Mouse (Mus musculus) CH12.LX (cell line): Measurements from ENCODE around the gene E4f1. TPM values are rescaled to one million over a fixed set of nuclear protein-coding genes. Genes with fewer than 3 reads are reported as not detected.

Experiments
- DNase-seq: peaks from one replicate; pipeline ENCODE4 v3.0.0-alpha.2; 2013; ENCODE audit errors: extremely low read depth
- H3K27ac ChIP-seq: 2 replicates; pipeline ENCODE4 v1.5.1; 2012; ENCODE audit warnings: low read depth, mild to moderate bottlenecking, control low read depth, moderate library complexity; ENCODE audit not compliant: insufficient read depth
- H3K27me3 ChIP-seq: replicated peaks from 2 replicates; pipeline ENCODE3; 2012; ENCODE audit warnings: inconsistent platforms
- H3K36me3 ChIP-seq, 2 experiments: replicated peaks in 1 of 2; 2 replicates each; pipeline versions ENCODE3 to v1.6.1; 2012; ENCODE audit warnings: inconsistent platforms in 1 of 2, low read length in 1 of 2, mild to moderate bottlenecking in 1 of 2, mixed read lengths in 1 of 2, moderate library complexity in 1 of 2; ENCODE audit not compliant: control insufficient read depth in 1 of 2, insufficient read depth in 1 of 2
- H3K4me1 ChIP-seq, 2 experiments: 2 replicates each; pipeline ENCODE4 v1.6.1; 2012; ENCODE audit warnings: inconsistent platforms in 1 of 2, moderate library complexity in 1 of 2; ENCODE audit not compliant: insufficient read depth in 2 of 2, control insufficient read depth in 1 of 2
- H3K4me2 ChIP-seq: 2 replicates; pipeline ENCODE4 v1.6.1; 2012; ENCODE audit warnings: low read depth, mild to moderate bottlenecking, control low read depth; ENCODE audit not compliant: poor library complexity, insufficient read depth, severe bottlenecking
- H3K4me3 ChIP-seq, 3 experiments: fragments of 150-350 bp in 1 of 3; sonication (generic) in 1 of 3; replicated peaks in 1 of 3; 2 replicates each; pipeline versions ENCODE3 to v1.5.1; 2011 to 2012; ENCODE audit warnings: low read depth in 2 of 3, low read length in 2 of 3, mild to moderate bottlenecking in 2 of 3, moderate library complexity in 2 of 3, control low read depth in 1 of 3, improper control_type of control experiment in 1 of 3, inconsistent platforms in 1 of 3, mixed read lengths in 1 of 3; ENCODE audit not compliant: poor library complexity in 1 of 3
- H3K79me2 ChIP-seq: replicated peaks from 2 replicates; pipeline ENCODE4 v1.6.1; 2012; ENCODE audit warnings: mild to moderate bottlenecking, moderate library complexity; ENCODE audit not compliant: control insufficient read depth, poor library complexity, insufficient read depth, severe bottlenecking; ENCODE audit errors: extremely low read depth
- H3K9ac ChIP-seq: 2 replicates; pipeline ENCODE4 v1.6.1; 2012; ENCODE audit warnings: low read depth, mild to moderate bottlenecking, control low read depth, moderate library complexity; ENCODE audit not compliant: insufficient read depth
- H3K9me3 ChIP-seq: replicated peaks from 2 replicates; pipeline ENCODE3; 2012; ENCODE audit warnings: low read length, inconsistent platforms, mixed read lengths
- BHLHE40 ChIP-seq: IDR thresholded peaks from 2 replicates; pipeline ENCODE4 v1.6.1; 2011; ENCODE audit warnings: mild to moderate bottlenecking, low read depth, low read length, improper control_type of control experiment
- CHD2 ChIP-seq: IDR thresholded peaks from 2 replicates; pipeline ENCODE4 v1.6.1; 2011; ENCODE audit warnings: low read length, improper control_type of control experiment
- CTCF ChIP-seq, 2 experiments: IDR thresholded peaks in 1 of 2; conservative IDR thresholded peaks in 1 of 2; 2 replicates each; pipeline ENCODE4 v1.5.1; 2011 to 2012; ENCODE audit warnings: low read depth in 2 of 2, low read length in 2 of 2, improper control_type of control experiment in 1 of 2, inconsistent platforms in 1 of 2, mild to moderate bottlenecking in 1 of 2, moderate library complexity in 1 of 2
- E2F4 ChIP-seq: IDR thresholded peaks from 2 replicates; pipeline ENCODE4 v1.6.1; 2011; ENCODE audit warnings: low read depth, low read length, improper control_type of control experiment; ENCODE audit not compliant: insufficient replicate concordance
- ELF1 ChIP-seq: IDR thresholded peaks from 2 replicates; pipeline ENCODE4 v1.6.1; 2014; ENCODE audit warnings: low read depth, mild to moderate bottlenecking, inconsistent platforms, low read length, improper control_type of control experiment
- ETS1 ChIP-seq: conservative IDR thresholded peaks from 2 replicates; pipeline ENCODE4 v1.6.1; 2012; ENCODE audit warnings: low read depth, mild to moderate bottlenecking, inconsistent platforms, low read length, improper control_type of control experiment, moderate library complexity
- GABPA ChIP-seq: IDR thresholded peaks from 2 replicates; pipeline ENCODE4 v1.6.1; 2012; ENCODE audit warnings: low read depth, low read length, improper control_type of control experiment, inconsistent platforms; ENCODE audit not compliant: insufficient replicate concordance
- HCFC1 ChIP-seq: IDR thresholded peaks from 2 replicates; pipeline ENCODE4 v1.6.1; 2012; ENCODE audit warnings: low read depth, mild to moderate bottlenecking, inconsistent platforms, low read length, improper control_type of control experiment
- IRF4 ChIP-seq: IDR thresholded peaks from 2 replicates; pipeline ENCODE4 v1.6.1; 2014; ENCODE audit warnings: low read depth, mild to moderate bottlenecking, inconsistent platforms, low read length, improper control_type of control experiment
- JUND ChIP-seq: conservative IDR thresholded peaks from 2 replicates; pipeline ENCODE4 v1.6.1; 2011; ENCODE audit warnings: low read depth, low read length, improper control_type of control experiment
- MAFK ChIP-seq: IDR thresholded peaks from 2 replicates; pipeline ENCODE4 v1.6.1; 2011; ENCODE audit warnings: low read length, improper control_type of control experiment; ENCODE audit not compliant: insufficient replicate concordance
- MAX ChIP-seq: IDR thresholded peaks from 2 replicates; pipeline ENCODE4 v1.6.1; 2011; ENCODE audit warnings: low read length, improper control_type of control experiment
- MXI1 ChIP-seq: IDR thresholded peaks from 2 replicates; pipeline ENCODE4 v1.6.1; 2011; ENCODE audit warnings: mild to moderate bottlenecking, low read depth, low read length, improper control_type of control experiment
- NELFE ChIP-seq: IDR thresholded peaks from 2 replicates; pipeline ENCODE4 v1.6.1; 2011; ENCODE audit warnings: low read depth, low read length, improper control_type of control experiment
- PAX5 ChIP-seq: IDR thresholded peaks from 2 replicates; pipeline ENCODE4 v1.6.1; 2012; ENCODE audit warnings: low read length, inconsistent platforms, mixed read lengths
- POLR2A ChIP-seq: IDR thresholded peaks from 2 replicates; pipeline ENCODE4 v1.6.1; 2011; ENCODE audit warnings: low read depth, mild to moderate bottlenecking, improper control_type of control experiment, low read length
- POLR2AphosphoS2 ChIP-seq: IDR thresholded peaks from 2 replicates; pipeline ENCODE4 v1.6.1; 2011; ENCODE audit warnings: low read depth, low read length, improper control_type of control experiment
- RAD21 ChIP-seq: IDR thresholded peaks from 2 replicates; pipeline ENCODE4 v1.6.1; 2011; ENCODE audit warnings: low read depth, mild to moderate bottlenecking, low read length, improper control_type of control experiment, moderate library complexity
- SMC3 ChIP-seq: IDR thresholded peaks from 2 replicates; pipeline ENCODE4 v1.6.1; 2011; ENCODE audit warnings: low read depth, low read length, improper control_type of control experiment
- UBTF ChIP-seq: IDR thresholded peaks from 2 replicates; pipeline ENCODE4 v1.6.1; 2012; ENCODE audit warnings: low read depth, mild to moderate bottlenecking, inconsistent platforms, low read length, improper control_type of control experiment, moderate library complexity
- ZC3H11A ChIP-seq: IDR thresholded peaks from 2 replicates; pipeline ENCODE4 v1.6.1; 2012; ENCODE audit warnings: low read depth, mild to moderate bottlenecking, inconsistent platforms, low read length, improper control_type of control experiment
- ZKSCAN1 ChIP-seq: IDR thresholded peaks from 2 replicates; pipeline ENCODE4 v1.6.1; 2012; ENCODE audit warnings: low read depth, inconsistent platforms, low read length, improper control_type of control experiment, borderline replicate concordance
- dilution Hi-C: fragments of 300-500 bp; cut with MboI; formaldehyde crosslinking; loops from 2 replicates; pipeline ENCODE4 v1.14.3; 2020; ENCODE audit warnings: low sequenced_read_pairs; ENCODE audit not compliant: extremely low pct_unique_long_range_greater_than_20kb, extremely low pct_ligation_motif_present
- in situ Hi-C: fragments of 300-500 bp; cut with MboI; formaldehyde crosslinking; loops from 3 replicates; pipeline ENCODE4 v1.14.3; 2019; ENCODE audit warnings: low sequenced_read_pairs, low pct_ligation_motif_present, low pct_unique_long_range_greater_than_20kb, mixed read lengths
- polyA plus RNA-seq: library from polyadenylated mRNA; unstranded; fragments of >175 nt; gene quantifications from 2 replicates; pipeline ENCODE4 v1.2.1, GENCODE M21; 2012; ENCODE audit warnings: low read depth; ENCODE audit not compliant: insufficient read length
- total RNA-seq, 2 experiments: library from RNA; depleted of rRNA; stranded (reverse); fragments of 300-350 nt in 1 of 2; fragments of >200 nt in 1 of 2; gene quantifications; 2 replicates each; pipeline ENCODE4 v1.2.3; 2012 to 2014

The E4f1 gene
- total and polyA plus RNA-seq, 3 experiments: 10.2 to 22.7 (median 16.2) TPM

DNA sequence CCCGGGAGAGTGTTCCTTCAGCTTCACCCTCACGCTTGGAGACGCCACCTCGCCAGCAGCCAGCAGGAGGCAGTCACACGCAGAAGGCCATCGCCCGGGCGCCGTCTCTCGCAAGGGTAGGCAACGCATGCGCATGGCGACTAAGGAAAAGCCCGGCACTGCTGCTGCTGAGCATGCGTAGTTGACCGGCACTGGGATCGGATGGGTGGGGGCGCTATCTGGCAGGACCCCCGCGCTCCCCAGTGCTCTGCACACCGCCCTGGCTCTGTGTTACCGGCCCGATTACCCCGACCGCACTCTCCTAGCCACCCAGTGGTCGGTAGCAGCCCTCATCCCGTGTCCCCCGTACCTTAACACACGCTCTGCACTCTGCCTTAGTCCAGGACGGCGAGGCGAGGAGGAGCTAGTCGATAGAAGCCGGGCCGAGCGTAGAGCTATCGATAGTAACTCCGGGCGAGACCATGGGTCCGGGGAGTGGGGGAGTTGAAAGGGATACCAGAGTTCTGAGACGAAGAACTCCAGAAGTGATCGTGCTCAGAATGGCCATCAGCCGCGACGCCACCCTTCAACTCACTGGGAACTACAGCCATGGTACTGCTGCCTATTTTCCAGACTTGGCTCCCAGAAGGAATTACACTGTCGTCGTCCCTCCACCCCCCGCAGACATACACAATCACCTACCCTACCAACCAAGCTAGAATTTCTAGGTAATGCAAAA, 8.7 kb upstream of the E4f1 start, which contains the start of gene Mlst8 (continued):
- TF ChIP-seq BHLHE40 (no peak), GABPA (no peak; the same call in 1 of the 2 replicates), ZC3H11A (no peak), MXI1 (peak; percentile 42), SMC3 (peak; percentile 74), E2F4 (no peak), CHD2 (no peak), UBTF (no peak)

DNA sequence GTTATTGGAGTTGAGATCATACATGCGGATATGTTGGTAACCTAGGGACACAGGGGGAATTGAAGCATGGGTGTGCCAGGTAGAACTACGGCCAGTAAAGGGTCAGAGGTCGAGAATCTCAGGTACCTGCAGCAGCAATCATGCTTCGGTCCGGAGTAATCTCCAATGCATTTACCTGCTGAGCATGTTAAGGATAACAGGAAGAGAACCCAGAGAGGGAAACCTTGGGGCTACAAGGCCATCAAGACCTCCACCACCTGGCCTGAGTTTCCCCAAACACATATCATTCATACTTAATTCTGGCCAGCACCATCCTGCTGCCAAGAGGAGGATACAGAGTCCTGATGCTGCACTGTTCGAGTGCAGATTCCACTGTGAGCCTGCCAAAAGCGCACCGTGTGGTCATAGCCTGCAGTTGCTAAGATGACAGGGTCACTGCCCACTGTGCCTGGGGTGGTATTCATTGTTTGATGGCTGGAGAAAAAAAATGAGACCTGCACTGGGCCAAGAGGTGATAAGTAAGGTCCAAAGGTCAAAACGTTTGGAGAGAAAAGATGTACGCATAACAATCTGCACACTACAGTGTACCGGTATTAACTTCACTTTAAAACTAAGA, 8.0 kb upstream of the E4f1 start:
- dilution Hi-C loops: no loop called here
- DNase-seq: no peak
- Histone ChIP-seq H3K9me3 (no peaks in the 10 kb centered on the region), H3K9ac (peak overlapping the region; percentile 61), H3K27me3 (no peaks in the 10 kb centered on the region), H3K4me1 (peaks cover 7 to 22% of the 10 kb centered on the region in 2 experiments; a peak in 3 of 4 replicates), H3K36me3 (peaks cover 34 to 48% of the 10 kb centered on the region in 2 experiments)
- TF ChIP-seq MXI1 (no peak), PAX5 (no peak), MAFK (no peak), BHLHE40 (no peak), SMC3 (no peak), CHD2 (no peak)
- TF ChIP-seq, all 38 proteins: peak for 0
- peak overlapping the region; percentile 36 to 81 (median 72) for H3K4me3 ChIP-seq
- in situ Hi-C loops: loop anchor here (5.0 kb wide), 1 partner anchor 54 kb away; the partner anchor contains the start of gene Rab26
- no peak overlapping the region for H3K27ac ChIP-seq
- H3K79me2 ChIP-seq: no peaks in the 10 kb centered on the region
- peak overlapping the region; percentile 77 for H3K4me2 ChIP-seq

DNA sequence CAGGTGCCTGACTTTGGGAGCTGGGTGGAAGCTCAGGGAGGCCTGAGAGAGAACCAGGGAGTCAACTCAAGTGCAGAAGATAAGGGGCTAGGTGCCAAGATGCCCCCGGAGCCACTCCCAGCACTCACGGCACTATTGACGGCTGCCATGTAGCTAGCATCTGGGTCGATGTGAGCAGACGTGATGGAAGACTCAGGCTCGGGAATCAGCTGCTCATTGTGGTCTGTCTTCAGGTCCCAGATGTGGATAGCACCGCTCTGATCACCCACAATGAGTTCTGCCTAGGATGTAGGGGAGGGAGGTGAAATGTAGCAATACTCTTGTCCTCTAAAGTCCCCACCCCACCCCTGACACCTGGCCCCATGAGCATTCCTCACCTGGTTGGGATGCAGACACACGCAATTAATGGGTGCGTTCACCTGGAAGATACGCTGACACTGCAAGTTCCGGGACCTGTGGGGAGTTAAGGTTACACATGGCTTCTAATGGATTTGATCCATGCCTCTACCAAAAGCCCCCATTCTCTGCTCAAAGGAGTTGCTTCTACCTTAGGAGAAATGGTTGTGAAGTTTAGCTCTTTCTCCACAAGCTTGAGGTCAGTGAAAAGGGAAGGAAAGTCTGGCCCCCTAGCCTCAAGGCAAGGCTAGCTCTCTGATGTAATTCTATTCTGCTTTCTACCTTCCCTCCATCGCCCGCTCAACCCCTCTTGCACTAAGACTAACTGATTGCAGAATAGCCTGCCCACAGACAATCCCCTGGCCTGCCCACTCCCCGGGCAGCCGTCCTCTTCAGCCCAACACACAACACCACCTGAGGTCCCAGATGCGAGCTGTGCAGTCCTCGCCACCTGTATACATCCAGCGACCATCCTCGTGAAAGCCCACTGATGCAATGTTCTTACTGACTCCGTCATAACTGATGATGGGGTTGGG, 7.2 kb upstream of the E4f1 start:
- in situ Hi-C loops: loop anchor here (5.0 kb wide), 1 partner anchor 55 kb away; the partner anchor contains the start of gene Rab26
- Histone ChIP-seq H3K79me2 (no peaks in the 10 kb centered on the region), H3K4me2 (no peak overlapping the region), H3K4me1 (peaks cover 12 to 30% of the 10 kb centered on the region in 2 experiments; a peak in 3 of 4 replicates), H3K27ac (no peak overlapping the region), H3K9ac (peak overlapping the region; percentile 61; the same call in 1 of the 2 replicates), H3K27me3 (no peaks in the 10 kb centered on the region), H3K9me3 (no peaks in the 10 kb centered on the region), H3K36me3 (peaks cover 39 to 56% of the 10 kb centered on the region in 2 experiments), H3K4me3 (no peak overlapping the region)
- dilution Hi-C loops: no loop called here
- DNase-seq: no peak
- no peak for TF ChIP-seq UBTF
- TF ChIP-seq NELFE: no peak
- no peak for TF ChIP-seq ELF1
- no peak for TF ChIP-seq JUND
- no peak for TF ChIP-seq MAX
- TF ChIP-seq BHLHE40: no peak
- no peak for TF ChIP-seq POLR2A
- TF ChIP-seq POLR2AphosphoS2: no peak
- TF ChIP-seq CHD2: no peak
- no peak for TF ChIP-seq IRF4
- TF ChIP-seq ZKSCAN1: no peak
- TF ChIP-seq PAX5: no peak
- no peak for TF ChIP-seq SMC3
- TF ChIP-seq ZC3H11A: no peak
- TF ChIP-seq ETS1: no peak
- TF ChIP-seq MAFK: no peak
- no peak for TF ChIP-seq RAD21
- no peak for TF ChIP-seq CTCF (conservative IDR thresholded peaks at IDR 0.05 in 1 of 2, IDR thresholded peaks at IDR 0.05 in 1 of 2; ENCODE audit: low read depth in 2 of 2, low read length in 2 of 2)
- TF ChIP-seq HCFC1: no peak
